Mouse (Mus musculus): ENCODE measurements around the gene Ovol3.
"Not testable (repeated sequence)": the region's sequence is repeated elsewhere in the genome, so short reads cannot be mapped to it uniquely, and the experiment has no call there.

The Ovol3 gene

DNA sequence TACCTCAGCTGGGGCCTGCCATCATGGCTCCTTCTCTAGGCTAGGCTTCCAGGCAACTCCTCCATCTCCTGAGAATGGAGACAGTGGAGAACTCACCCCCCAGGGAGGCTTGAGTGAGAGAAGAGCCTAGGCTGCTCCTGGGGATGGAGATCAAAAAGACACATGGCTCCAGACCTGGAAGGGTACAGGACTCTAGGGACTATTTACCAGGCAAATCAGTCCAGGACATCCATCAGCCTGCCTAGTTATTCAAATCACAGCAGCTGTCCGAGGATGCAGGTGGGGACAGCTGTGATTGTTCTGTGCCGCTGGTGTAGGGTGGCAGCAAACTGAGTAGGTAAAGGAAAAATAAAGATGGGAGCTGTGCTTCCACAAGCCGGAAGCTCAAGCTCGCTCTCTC is at the start of gene Ovol3:
Ovol3 (minus strand) TSS at position 101 of the 400 bp plus-strand sequence.
- DNase-seq: no peak

GRCm38 (mm10) chr7:30282740-30283139 is 47.2 kb upstream of the Ovol3 start:
- no peak for DNase-seq

- DNase-seq: no peak
Measured at GRCm38 (mm10) chr7:30281522-30281921, 46.0 kb upstream of the Ovol3 start.

- peak; percentile 64 to 76 for DNase-seq
Measured at GRCm38 (mm10) chr7:30280670-30281138, 45.2 kb upstream of the Ovol3 start.

DNA sequence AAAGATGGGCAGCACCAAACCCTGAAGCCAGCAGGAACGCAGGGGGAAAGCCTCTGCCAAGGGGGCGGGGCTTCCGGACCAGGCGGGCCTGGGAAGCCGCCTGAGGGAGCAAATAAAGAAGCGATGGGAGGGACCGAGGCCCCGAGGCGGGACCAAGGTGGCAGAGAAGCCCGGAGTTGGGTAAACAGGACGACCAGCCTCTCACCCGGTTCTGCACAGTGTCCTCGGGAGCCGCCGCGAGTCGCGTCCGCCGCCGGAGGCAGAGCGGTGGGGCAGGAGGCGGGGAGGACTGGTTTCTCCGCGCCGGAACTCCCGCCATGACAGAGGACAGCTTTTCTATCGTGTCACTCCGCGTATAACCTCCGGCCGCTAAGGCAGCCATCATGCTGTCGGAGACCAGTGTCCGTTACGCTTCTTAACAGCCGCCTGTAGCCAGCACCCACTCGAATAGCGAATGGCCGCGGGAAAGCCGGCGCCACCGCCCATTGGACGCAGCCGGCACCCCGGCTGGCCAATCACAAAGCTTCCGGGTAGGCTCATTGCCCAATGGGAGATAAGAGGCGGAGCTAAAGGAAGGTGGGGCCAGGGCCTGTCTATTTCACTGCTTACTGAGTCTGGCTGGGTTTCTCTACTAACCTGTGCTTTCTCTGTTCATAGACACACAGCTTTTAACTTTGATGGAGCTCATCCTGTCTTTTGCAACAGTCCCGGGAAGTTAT is 44.6 kb upstream of the Ovol3 start, which contains the start of the genes Thap8 and Wdr62:
Thap8 (plus strand) TSS at position 144 of the 719 bp plus-strand sequence.
Wdr62 (minus strand) TSS at position 469 of the 719 bp plus-strand sequence.
- peak; percentile 81 to 82 for DNase-seq

GRCm38 (mm10) chr7:30279536-30279935 is 44.0 kb upstream of the Ovol3 start:
- DNase-seq: no peak

DNA sequence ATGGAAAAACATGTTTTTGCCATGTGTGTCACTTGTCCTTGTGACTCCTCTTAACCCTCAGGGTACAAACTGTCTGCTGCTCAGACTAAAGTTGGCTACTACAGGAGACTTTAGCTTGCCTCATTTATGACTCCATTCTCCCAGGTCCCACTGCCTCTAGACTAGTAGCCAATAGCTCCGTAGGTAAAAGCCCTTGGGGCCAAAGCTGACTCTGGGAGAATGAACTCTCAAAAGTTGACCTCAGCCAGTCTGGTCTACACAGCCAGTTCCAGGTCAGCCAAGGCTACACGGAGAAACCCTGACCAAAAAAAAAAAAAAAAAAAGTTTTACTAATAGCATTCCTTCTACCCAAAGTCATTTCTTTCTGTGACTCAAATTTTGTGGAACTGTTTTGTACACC is 43.4 kb upstream of the Ovol3 start:
- no peak for DNase-seq

GRCm38 (mm10) chr7:30274383-30274782 is 38.9 kb upstream of the Ovol3 start:
- no peak for DNase-seq

DNA sequence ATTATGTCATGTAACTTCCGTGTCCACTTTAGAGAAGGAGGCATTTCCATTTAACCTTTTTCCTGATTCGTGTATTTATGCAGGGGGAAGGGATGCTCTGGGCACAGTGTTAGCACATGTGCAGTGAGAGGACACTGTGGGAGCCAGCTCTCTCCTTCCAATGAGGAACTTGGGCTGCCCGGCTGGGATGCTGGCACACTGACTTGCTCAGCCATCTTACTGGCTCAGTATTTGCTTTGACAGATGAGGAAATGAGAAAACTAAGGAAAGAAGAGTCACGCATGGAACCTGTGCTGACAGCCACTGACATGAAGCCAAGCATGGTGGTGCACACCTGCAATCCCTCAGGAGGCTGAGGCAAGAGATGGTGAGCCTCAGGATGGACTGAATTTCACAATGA is 34.1 kb upstream of the Ovol3 start:
- no peak for DNase-seq

- DNase-seq: no peak
Measured at GRCm38 (mm10) chr7:30266780-30267179, 31.3 kb upstream of the Ovol3 start.

DNA sequence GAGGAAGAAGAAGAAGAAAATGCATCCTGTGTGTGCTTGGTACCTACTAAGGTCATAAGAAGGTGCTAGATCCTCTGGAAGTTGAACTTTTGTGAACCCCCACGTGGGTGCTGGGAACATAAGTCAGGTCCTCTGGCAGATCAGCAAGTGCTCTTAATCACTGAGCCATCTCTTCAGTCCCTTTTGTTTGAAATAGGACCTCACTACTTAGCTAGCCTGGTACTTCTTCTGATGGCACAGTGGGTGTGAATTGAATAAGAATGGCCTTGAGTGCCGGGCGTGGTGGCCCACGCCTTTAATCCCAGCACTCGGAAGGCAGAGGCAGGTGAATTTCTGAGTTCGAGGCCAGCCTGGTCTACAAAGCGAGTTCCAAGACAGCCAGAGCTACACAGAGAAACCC is 30.4 kb upstream of the Ovol3 start:
- DNase-seq: no peak

- no peak for DNase-seq
Measured at GRCm38 (mm10) chr7:30265531-30265930, 30.0 kb upstream of the Ovol3 start.

DNA sequence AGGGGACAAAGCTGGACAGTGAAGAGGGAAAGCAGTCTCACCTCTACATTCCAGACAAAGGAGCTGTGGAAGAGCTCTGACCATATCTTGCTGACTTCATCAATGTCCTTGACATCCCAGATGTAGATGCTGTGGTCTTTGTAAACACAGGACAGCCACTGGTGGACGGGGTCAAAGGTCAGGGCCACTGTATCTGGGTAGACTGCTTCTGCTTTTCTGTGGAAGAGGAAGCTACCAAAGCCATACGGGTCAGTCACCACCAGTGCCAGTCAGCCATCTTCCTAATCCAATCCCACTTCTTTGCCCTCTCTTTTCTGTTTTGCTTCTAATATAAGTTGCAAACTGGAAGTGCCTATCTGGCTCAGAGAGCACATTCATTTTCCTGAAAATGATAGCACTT is 29.5 kb upstream of the Ovol3 start:
- no peak for DNase-seq

DNA sequence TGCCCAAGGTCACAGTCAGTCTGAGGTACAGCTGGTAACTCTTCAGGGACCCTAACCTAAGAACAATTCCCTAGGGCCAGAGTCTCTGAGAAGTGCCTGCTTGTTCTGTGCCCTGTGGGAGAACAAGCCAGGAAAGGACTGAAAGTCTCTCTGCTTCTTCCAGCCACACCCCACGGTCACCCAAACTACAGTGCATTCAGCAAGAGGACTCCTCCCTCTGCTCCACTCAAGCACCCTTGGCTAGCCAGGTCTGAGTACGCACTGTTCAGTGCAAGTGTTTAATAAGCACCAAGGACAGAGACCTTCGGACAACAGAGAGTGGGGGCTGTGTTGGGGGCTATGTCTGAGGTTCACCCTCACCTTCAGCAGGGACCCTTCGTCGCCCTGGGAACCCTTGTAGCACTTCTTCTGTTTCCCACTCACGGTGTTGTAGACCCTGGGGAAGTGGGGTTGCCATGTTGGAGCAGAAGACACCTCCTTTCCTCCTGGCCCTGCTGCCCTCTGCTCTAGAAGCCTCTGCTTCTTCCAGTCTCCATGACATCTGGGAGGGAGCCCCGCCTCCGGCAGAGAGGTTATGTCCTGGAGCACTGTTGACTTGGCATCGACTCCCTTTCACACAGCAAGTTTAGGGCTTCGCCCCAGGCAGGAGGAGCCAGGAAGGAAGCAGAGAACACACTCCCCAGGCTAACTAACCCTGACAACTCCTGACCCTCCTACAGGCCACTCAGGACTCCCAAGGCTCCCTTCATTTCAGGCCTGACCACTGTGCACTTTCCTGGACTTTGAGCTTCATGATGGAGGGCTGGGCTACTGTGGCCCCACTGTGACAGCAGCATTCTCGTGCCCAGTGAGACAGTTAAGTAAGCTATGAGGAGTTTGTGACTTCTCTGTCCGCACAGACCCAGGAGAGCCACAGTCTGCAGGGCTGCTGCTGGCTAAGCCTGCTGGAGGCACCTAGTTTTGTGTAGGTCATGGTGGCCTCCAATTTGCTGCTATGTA is 16.7 kb upstream of the Ovol3 start:
- no peak for DNase-seq

- not testable (repeated sequence) for DNase-seq
Measured at GRCm38 (mm10) chr7:30237374-30237773, 1.8 kb upstream of the Ovol3 start.

DNA sequence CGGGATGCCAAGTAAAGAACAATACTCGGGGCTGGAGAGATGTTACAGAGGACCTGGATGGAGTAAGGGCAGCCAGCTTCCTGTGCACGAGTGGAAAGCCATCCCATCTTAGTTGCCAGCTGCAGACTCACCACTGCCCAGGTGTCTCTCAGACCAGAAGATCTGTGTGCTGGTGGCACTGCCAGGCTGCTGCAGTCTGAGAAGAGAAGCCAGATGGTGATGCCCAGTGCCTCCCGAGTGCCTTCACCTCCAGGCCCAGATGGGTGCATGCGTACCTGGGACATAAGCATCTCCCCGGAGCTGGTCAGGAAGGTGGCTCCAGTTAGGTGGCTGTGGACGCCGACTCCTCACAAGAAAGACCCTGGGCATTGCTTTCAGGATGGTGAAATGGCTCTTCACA is 434 bp downstream of the Ovol3 start:
- no peak for DNase-seq

DNA sequence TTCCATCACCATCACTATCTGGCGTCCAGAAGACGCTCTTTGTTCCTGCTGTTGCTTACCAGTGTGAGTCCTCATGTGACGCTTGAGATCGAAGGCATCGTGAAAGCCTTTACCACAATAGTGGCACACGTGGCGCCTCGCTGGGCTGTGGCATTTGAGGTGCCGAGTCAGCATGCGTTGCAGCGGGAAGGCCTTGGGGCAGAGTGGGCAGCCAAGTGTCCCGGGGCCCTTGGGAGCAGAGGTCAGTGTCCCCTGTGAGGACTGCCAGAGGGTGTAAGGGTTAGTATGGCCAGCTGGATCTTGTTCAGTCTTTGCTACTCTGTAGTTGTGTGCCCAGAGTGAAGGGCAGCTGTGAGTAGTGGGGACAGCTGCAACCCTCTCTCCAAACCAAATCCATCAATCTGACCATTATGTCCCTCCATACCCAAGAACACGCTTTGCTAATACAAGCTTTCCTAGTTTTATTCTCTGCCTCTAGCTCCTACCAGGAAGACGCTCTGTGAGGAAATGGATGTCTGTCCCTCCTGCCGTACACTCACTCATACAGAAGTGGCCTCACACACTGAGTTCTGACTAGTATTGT is 1.2 kb downstream of the Ovol3 start:
- DNase-seq: no peak

DNA sequence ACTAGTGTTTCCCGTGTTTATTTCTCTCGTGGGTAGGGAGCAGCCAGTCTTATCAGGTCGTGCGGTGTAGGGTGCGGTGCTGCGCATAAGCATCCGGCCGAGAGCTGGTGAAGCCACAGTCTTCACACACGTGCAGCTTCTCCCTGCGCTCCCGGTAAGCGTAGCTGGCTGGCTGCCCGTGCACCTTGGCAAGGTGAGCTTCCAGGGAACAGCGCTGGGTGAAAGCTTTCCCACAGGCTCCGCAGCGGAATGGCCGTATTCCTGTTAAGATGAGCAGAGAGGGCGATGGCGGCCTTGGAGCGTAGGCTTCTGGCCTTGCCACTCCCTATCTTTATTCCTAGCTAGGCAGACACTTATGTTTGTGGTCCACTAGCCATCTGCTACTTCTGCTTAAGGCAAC is 2.1 kb downstream of the Ovol3 start:
- DNase-seq: no peak

- peak in 1 of 2 experiments; percentile 50 for DNase-seq
Measured at GRCm38 (mm10) chr7:30232631-30233148, 2.8 kb downstream of the Ovol3 start.

DNA sequence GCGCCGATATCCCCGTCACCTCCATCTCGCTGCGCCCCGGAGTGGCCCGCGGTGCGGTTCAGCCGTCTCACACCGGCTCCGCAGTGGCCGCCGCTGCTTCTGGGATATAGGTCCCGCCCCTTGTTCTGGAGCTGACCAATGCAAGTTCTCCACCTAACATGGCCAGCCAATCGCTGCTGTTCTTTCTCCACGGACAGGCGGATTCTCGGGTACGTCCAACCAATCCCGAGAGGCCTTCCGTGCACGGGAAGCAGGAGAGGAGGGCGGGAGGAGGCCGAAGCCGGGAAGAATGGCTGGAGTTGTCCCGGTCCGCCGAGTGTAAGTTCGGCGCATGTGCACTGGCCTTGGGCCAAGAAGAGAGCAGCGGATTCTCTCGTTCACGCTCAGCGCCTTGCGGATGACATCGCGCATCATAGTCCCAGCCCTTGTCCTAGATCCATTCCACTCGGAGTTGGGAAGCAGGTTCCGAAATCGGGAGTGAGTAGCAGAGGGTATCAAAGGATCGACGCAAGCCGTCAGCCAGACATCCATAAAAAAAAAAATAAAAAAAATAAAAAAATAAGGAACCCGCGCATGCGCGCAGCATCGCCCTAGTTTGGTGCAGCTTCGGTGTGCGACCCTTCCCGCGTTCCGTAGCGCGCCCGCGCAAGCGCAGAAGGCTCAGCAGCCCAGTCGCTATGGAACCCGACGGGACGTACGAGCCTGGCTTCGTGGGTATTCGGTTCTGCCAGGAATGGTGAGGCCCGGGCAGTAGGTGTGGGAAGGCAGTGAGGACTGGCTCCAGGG is 3.7 kb downstream of the Ovol3 start, which contains the start of the genes Polr2i and Tbcb:
Polr2i (plus strand) TSS at position 280 of the 786 bp plus-strand sequence.
Tbcb (minus strand) TSS at position 604 of the 786 bp plus-strand sequence.
- DNase-seq: peak; percentile 90 to 95

GRCm38 (mm10) chr7:30231328-30231668 is 4.2 kb downstream of the Ovol3 start:
- no peak for DNase-seq

- DNase-seq: no peak
Measured at GRCm38 (mm10) chr7:30224206-30224605, 11.3 kb downstream of the Ovol3 start.
